Mouse (Mus musculus): ENCODE measurements around the gene Alpk3. TPM values are rescaled to one million over a fixed set of nuclear protein-coding genes. Genes with fewer than 3 reads are reported as not detected.

The Alpk3 gene
- polyA plus RNA-seq, 1 experiment from 2014 or later = 0.16 TPM

DNA sequence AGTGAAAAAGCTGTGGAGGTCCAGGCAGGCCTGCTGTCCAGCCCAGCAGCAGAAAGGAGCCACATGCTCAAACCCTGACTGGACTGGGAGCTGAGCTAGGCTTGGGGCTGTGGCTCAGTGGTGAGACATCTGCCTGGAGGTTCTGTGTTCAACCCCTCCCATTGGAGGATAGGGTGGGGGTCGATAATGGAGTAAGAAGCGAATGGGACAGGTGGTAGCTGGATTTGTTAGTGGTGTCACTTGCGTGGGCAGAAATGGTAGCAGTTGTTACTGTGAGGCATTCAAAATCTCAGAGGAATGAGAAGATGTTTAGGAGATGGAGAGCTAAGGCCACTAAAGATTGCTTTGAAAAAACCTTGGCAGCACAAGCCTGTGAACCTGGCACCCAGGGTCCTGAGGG lies 9.6 kb upstream of the Alpk3 start:
- no peak overlapping the region for H3K9ac ChIP-seq
- no peaks in the 10 kb centered on the region for H3K9me3 ChIP-seq (ENCODE audit: control insufficient read depth, low read length)
- no peaks in the 10 kb centered on the region for H3K4me1 ChIP-seq (replicated peaks; ENCODE audit: control insufficient read depth, insufficient read depth, low read length)
- no peaks in the 10 kb centered on the region for H3K27me3 ChIP-seq (ENCODE audit: control insufficient read depth, insufficient read depth, low read length)
- no peak overlapping the region for H3K4me3 ChIP-seq (replicated peaks; ENCODE audit: low read length)
- peaks cover 28% of the 10 kb centered on the region for H3K36me3 ChIP-seq (replicated peaks; ENCODE audit: control insufficient read depth, insufficient read depth)
- no peak overlapping the region for H3K27ac ChIP-seq
- H3K4me2 ChIP-seq (replicated peaks) = no peak overlapping the region
- ATAC-seq (ENCODE audit: low FRiP score) = no peak
- 92% methylated on average over 3 of the region's 3 CpGs for WGBS
- DNase-seq (ENCODE audit: low spot score) = no peak

DNA sequence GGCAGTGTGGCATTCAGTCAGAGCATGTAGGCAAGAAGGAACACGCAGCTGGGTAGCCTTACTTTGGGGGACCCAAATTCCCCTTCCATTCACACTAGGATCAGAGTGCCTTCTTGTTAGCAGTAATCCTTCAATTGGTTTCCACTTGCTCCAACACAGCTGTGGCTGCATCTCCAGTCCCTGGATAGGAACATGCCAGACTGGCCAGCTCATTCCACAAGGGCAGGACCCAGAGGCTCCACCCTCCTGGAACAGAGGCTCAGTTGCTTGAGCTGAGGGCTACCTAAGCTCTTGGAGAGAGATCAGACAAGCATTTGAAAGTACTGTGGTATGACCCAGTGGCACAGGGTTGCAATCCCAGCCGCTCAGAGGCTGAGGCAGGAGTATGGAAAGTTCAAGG lies 8.9 kb upstream of the Alpk3 start:
- 93% methylated on average over 2 of the region's 2 CpGs for WGBS
- no peak overlapping the region for H3K9ac ChIP-seq
- H3K27me3 ChIP-seq (ENCODE audit: control insufficient read depth, insufficient read depth, low read length) = no peaks in the 10 kb centered on the region
- H3K36me3 ChIP-seq (replicated peaks; ENCODE audit: control insufficient read depth, insufficient read depth) = peaks cover 21% of the 10 kb centered on the region
- no peak for DNase-seq (ENCODE audit: low spot score)
- no peak overlapping the region for H3K4me3 ChIP-seq (replicated peaks; ENCODE audit: low read length)
- no peak overlapping the region for H3K27ac ChIP-seq
- no peak overlapping the region for H3K4me2 ChIP-seq (replicated peaks)
- ATAC-seq (ENCODE audit: low FRiP score) = no peak
- H3K4me1 ChIP-seq (replicated peaks; ENCODE audit: control insufficient read depth, insufficient read depth, low read length) = no peaks in the 10 kb centered on the region
- H3K9me3 ChIP-seq (ENCODE audit: control insufficient read depth, low read length) = no peaks in the 10 kb centered on the region

DNA sequence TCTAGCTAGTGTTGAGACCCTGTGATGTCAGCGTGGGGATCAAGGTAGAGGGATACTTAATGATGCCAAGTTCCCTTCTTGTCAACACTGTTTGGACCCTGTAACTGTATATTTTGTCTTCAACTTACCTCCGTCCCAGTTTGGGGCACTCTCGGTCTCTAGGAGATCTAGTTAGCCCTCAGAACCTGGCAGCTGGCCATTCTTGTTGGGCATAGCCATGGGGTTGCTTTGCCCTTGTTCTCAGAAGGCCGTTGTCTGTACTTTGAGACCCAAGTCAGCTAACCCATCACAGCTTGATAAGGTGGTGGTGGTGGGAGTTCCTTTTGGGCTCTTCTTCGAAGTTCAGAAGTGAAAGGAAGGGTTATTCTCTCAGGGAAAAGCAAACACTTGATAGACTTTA lies 7.4 kb upstream of the Alpk3 start:
- H3K4me3 ChIP-seq (replicated peaks; ENCODE audit: low read length) = no peak overlapping the region
- 81% methylated on average over 5 of the region's 5 CpGs for WGBS
- DNase-seq (ENCODE audit: low spot score) (no peak), ATAC-seq (ENCODE audit: low FRiP score) (no peak)
- H3K36me3 ChIP-seq (replicated peaks; ENCODE audit: control insufficient read depth, insufficient read depth) = 0 out of 2 replicates have a peak, but pooled peaks cover 7% of the 10 kb centered on the region
- no peak overlapping the region for H3K9ac ChIP-seq
- no peak overlapping the region for H3K4me2 ChIP-seq (replicated peaks)
- H3K27me3 ChIP-seq (ENCODE audit: control insufficient read depth, insufficient read depth, low read length) = no peaks in the 10 kb centered on the region
- H3K27ac ChIP-seq = no peak overlapping the region
- no peaks in the 10 kb centered on the region for H3K9me3 ChIP-seq (ENCODE audit: control insufficient read depth, low read length)
- no peaks in the 10 kb centered on the region for H3K4me1 ChIP-seq (replicated peaks; ENCODE audit: control insufficient read depth, insufficient read depth, low read length)

- Histone ChIP-seq H3K9ac (no peak overlapping the region), H3K4me3 (replicated peaks; ENCODE audit: low read length) (no peak overlapping the region), H3K36me3 (replicated peaks; ENCODE audit: control insufficient read depth, insufficient read depth) (no peaks in the 10 kb centered on the region), H3K4me1 (replicated peaks; ENCODE audit: control insufficient read depth, insufficient read depth, low read length) (no peaks in the 10 kb centered on the region), H3K27ac (no peak overlapping the region), H3K4me2 (replicated peaks) (no peak overlapping the region), H3K27me3 (ENCODE audit: control insufficient read depth, insufficient read depth, low read length) (no peaks in the 10 kb centered on the region), H3K9me3 (ENCODE audit: control insufficient read depth, low read length) (no peaks in the 10 kb centered on the region)
- no peak for ATAC-seq (ENCODE audit: low FRiP score)
- 84% methylated on average over 11 of the region's 11 CpGs for whole genome bisulfite sequencing
- no peak for DNase-seq (ENCODE audit: low spot score)
Observed at GRCm38 (mm10) chr7:81055709-81056370, 1.6 kb upstream of the Alpk3 start.

GRCm38 (mm10) chr7:81057901-81058711 lies 706 bp downstream of the Alpk3 start:
- no peak for ATAC-seq (ENCODE audit: low FRiP score)
- no peak for DNase-seq (ENCODE audit: low spot score)
- H3K4me1 ChIP-seq (replicated peaks; ENCODE audit: control insufficient read depth, insufficient read depth, low read length) = no peaks in the 10 kb centered on the region
- no peak overlapping the region for H3K27ac ChIP-seq
- no peaks in the 10 kb centered on the region for H3K27me3 ChIP-seq (ENCODE audit: control insufficient read depth, insufficient read depth, low read length)
- H3K36me3 ChIP-seq (replicated peaks; ENCODE audit: control insufficient read depth, insufficient read depth) = no peaks in the 10 kb centered on the region
- H3K4me2 ChIP-seq (replicated peaks) = no peak overlapping the region
- no peaks in the 10 kb centered on the region for H3K9me3 ChIP-seq (ENCODE audit: control insufficient read depth, low read length)
- H3K9ac ChIP-seq = no peak overlapping the region
- WGBS = 81% methylated on average over 6 of the region's 6 CpGs
- H3K4me3 ChIP-seq (replicated peaks; ENCODE audit: low read length) = no peak overlapping the region

DNA sequence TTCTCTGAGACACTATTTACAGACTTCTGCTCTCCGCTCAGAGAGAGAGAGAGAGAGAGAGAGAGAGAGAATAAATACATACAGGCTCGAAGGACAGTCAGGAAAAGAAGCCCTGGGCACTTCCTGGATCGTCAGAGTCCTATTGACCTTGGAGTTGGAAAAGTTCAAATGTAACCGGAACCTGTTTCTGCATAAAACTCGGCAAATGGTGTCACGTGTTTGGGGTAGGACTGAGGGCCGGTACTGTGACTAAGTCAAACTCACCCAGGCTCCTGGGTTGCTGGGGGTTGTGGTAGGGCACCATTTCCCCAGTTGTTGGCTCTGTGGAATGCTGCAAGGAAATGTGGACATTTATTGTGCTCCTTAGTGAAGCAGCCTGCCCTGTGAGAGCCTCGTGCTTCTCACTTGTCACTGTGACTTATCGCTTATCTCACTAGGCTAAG lies 1.3 kb downstream of the Alpk3 start:
- Histone ChIP-seq H3K4me1 (replicated peaks; ENCODE audit: control insufficient read depth, insufficient read depth, low read length) (no peaks in the 10 kb centered on the region), H3K9me3 (ENCODE audit: control insufficient read depth, low read length) (no peaks in the 10 kb centered on the region), H3K27ac (no peak overlapping the region), H3K27me3 (ENCODE audit: control insufficient read depth, insufficient read depth, low read length) (no peaks in the 10 kb centered on the region), H3K9ac (no peak overlapping the region), H3K4me2 (replicated peaks) (no peak overlapping the region), H3K4me3 (replicated peaks; ENCODE audit: low read length) (no peak overlapping the region), H3K36me3 (replicated peaks; ENCODE audit: control insufficient read depth, insufficient read depth) (no peaks in the 10 kb centered on the region)
- WGBS = 73% methylated on average over 9 of the region's 9 CpGs
- DNase-seq (ENCODE audit: low spot score) (no peak), ATAC-seq (ENCODE audit: low FRiP score) (no peak)

DNA sequence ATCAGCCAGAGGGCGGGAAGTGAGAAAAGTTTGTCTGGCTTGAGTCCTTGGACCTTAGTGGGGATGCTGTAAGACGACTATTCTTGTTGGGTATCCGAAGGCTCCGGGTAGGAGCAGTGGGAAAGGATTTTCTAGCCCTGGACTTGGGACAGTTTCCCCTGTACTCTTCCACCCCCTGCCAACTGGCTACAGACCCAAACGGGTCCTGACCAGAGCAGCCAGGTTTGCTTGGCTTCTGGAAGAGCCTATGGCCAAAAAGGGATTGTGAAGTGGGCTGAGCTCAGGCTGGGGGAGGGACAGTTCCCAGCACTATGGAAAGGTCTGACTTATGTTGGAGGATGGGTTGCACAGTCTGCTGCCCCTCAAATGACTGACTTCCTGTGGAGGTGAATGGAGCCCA lies 2.0 kb downstream of the Alpk3 start:
- H3K9ac ChIP-seq = no peak overlapping the region
- DNase-seq (ENCODE audit: low spot score) (no peak), ATAC-seq (ENCODE audit: low FRiP score) (no peak)
- no peaks in the 10 kb centered on the region for H3K27me3 ChIP-seq (ENCODE audit: control insufficient read depth, insufficient read depth, low read length)
- no peak overlapping the region for H3K4me2 ChIP-seq (replicated peaks)
- 79% methylated on average over 5 of the region's 5 CpGs for WGBS
- no peak overlapping the region for H3K27ac ChIP-seq
- no peaks in the 10 kb centered on the region for H3K36me3 ChIP-seq (replicated peaks; ENCODE audit: control insufficient read depth, insufficient read depth)
- H3K4me1 ChIP-seq (replicated peaks; ENCODE audit: control insufficient read depth, insufficient read depth, low read length) = no peaks in the 10 kb centered on the region
- no peaks in the 10 kb centered on the region for H3K9me3 ChIP-seq (ENCODE audit: control insufficient read depth, low read length)
- no peak overlapping the region for H3K4me3 ChIP-seq (replicated peaks; ENCODE audit: low read length)

GRCm38 (mm10) chr7:81060908-81061307 lies 3.5 kb downstream of the Alpk3 start:
- ATAC-seq (ENCODE audit: low FRiP score) (no peak), DNase-seq (ENCODE audit: low spot score) (no peak)
- WGBS = 80% methylated on average over 2 of the region's 2 CpGs

DNA sequence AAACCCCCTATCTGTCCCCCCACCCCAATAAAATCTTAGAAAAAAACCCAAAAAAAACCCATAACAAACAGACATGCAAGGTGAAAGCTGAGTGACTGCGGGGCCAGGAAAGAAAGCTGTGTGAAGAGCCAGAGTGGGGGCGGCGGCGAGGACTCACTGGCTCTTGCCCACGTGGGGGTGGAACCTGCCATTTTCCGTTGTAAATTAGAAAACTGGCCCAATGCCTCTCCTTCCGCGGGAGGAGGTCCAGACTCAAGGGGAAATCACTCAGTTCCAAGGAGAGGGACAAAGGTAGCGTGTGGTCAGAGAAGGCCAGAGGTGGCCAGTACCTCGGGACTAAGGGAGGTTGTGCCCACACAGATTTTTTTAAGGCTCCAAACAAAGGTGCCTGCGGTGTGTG lies 4.5 kb downstream of the Alpk3 start:
- no peak overlapping the region for H3K4me2 ChIP-seq (replicated peaks)
- DNase-seq (ENCODE audit: low spot score) = no peak
- no peaks in the 10 kb centered on the region for H3K9me3 ChIP-seq (ENCODE audit: control insufficient read depth, low read length)
- H3K27me3 ChIP-seq (ENCODE audit: control insufficient read depth, insufficient read depth, low read length) = no peaks in the 10 kb centered on the region
- no peak overlapping the region for H3K9ac ChIP-seq
- no peak overlapping the region for H3K27ac ChIP-seq
- no peak overlapping the region for H3K4me3 ChIP-seq (replicated peaks; ENCODE audit: low read length)
- 82% methylated on average over 11 of the region's 11 CpGs for WGBS
- H3K36me3 ChIP-seq (replicated peaks; ENCODE audit: control insufficient read depth, insufficient read depth) = no peaks in the 10 kb centered on the region
- H3K4me1 ChIP-seq (replicated peaks; ENCODE audit: control insufficient read depth, insufficient read depth, low read length) = no peaks in the 10 kb centered on the region
- no peak for ATAC-seq (ENCODE audit: low FRiP score)

More at GRCm38 (mm10) chr7:81060908-81061307, 3.5 kb downstream of the Alpk3 start:
- H3K27me3 ChIP-seq (ENCODE audit: control insufficient read depth, insufficient read depth, low read length) = no peaks in the 10 kb centered on the region
- H3K36me3 ChIP-seq (replicated peaks; ENCODE audit: control insufficient read depth, insufficient read depth) = no peaks in the 10 kb centered on the region
- H3K4me3 ChIP-seq (replicated peaks; ENCODE audit: low read length) = no peak overlapping the region
- no peaks in the 10 kb centered on the region for H3K4me1 ChIP-seq (replicated peaks; ENCODE audit: control insufficient read depth, insufficient read depth, low read length)
- no peak overlapping the region for H3K4me2 ChIP-seq (replicated peaks)
- no peak overlapping the region for H3K27ac ChIP-seq
- no peak overlapping the region for H3K9ac ChIP-seq
- H3K9me3 ChIP-seq (ENCODE audit: control insufficient read depth, low read length) = no peaks in the 10 kb centered on the region
